Mouse (Mus musculus) midbrain, postnatal 0 days (tissue): ENCODE data around the gene Slc19a2. TPM values are rescaled to one million over a fixed set of nuclear protein-coding genes. Genes with fewer than 3 reads are reported as not detected.

Source experiments
- ATAC-seq: fragments of 200-750 bp; cut with Nextera tagmentation; 2 replicates; pipeline ENCODE4 v1.8.0; 2017; ENCODE audit warnings: moderate number of reproducible peaks, mild to moderate bottlenecking, moderate TSS enrichment, moderate library complexity; ENCODE audit not compliant: low FRiP score
- DNase-seq: peaks from one replicate; pipeline ENCODE4 v3.0.0-alpha.2; 2015; ENCODE audit warnings: low spot score
- H3K27ac ChIP-seq: fragments of 300-500 bp; sonication (generic); 2 replicates; pipeline ENCODE4 v1.5.1; 2014; ENCODE audit warnings: low read depth, mild to moderate bottlenecking, low read length, mixed read lengths
- H3K27me3 ChIP-seq: fragments of 300-500 bp; sonication (generic); 2 replicates; pipeline ENCODE4 v1.6.1; 2014; ENCODE audit warnings: low read length, control low read depth, mixed read lengths; ENCODE audit not compliant: insufficient read depth
- H3K36me3 ChIP-seq: fragments of 300-500 bp; sonication (generic); 2 replicates; pipeline ENCODE4 v1.6.1; 2014; ENCODE audit warnings: low read length, control low read depth, mixed read lengths; ENCODE audit not compliant: insufficient read depth
- H3K4me1 ChIP-seq: fragments of 300-500 bp; sonication (generic); 2 replicates; pipeline ENCODE4 v1.6.1; 2014; ENCODE audit warnings: mild to moderate bottlenecking, control low read depth, antibody characterized with exemption, low read length, mixed read lengths; ENCODE audit not compliant: insufficient read depth
- H3K4me2 ChIP-seq: fragments of 300-500 bp; sonication (generic); 2 replicates; pipeline ENCODE4 v1.6.1; 2014; ENCODE audit warnings: low read depth, mild to moderate bottlenecking, low read length, mixed read lengths; ENCODE audit not compliant: poor library complexity, severe bottlenecking
- H3K4me3 ChIP-seq: fragments of 300-500 bp; sonication (generic); 2 replicates; pipeline ENCODE4 v1.5.1; 2014; ENCODE audit warnings: low read depth, mild to moderate bottlenecking, low read length, moderate library complexity
- H3K9ac ChIP-seq: fragments of 300-500 bp; sonication (generic); replicated peaks from 2 replicates; pipeline ENCODE4 v1.6.1; 2014; ENCODE audit warnings: mild to moderate bottlenecking, low read length, moderate library complexity, mixed read lengths; ENCODE audit not compliant: poor library complexity, severe bottlenecking
- H3K9me3 ChIP-seq: fragments of 300-500 bp; sonication (generic); 2 replicates; pipeline ENCODE4 v1.6.1; 2016; ENCODE audit warnings: low read length, control low read depth
- CTCF ChIP-seq: IDR thresholded peaks from 2 replicates; pipeline ENCODE4 v1.5.1; 2016; ENCODE audit warnings: antibody characterized with exemption, mild to moderate bottlenecking
- WGBS: fragments of 180-500 bp; shearing (Covaris S2); extraction: QIAGEN DNeasy Blood & Tissue Kit; methylation state at CpG from one replicate; pipeline ENCODE4 v1.1.7; 2014; 5-methylcytosine and 5-hydroxymethylcytosine counted together
- polyA plus RNA-seq: library from polyadenylated mRNA; unstranded; fragments of >200 nt; fragmentation: Nextera tagmentation; extraction: Ambion mirVana; gene quantifications from 2 replicates; pipeline ENCODE4 v1.2.1, GENCODE M21; 2015
- total RNA-seq: library from RNA; depleted of rRNA; stranded (reverse); fragments of >200 nt; gene quantifications from 2 replicates; pipeline ENCODE4 v1.2.3, GENCODE M21; 2014; rRNA removed

The Slc19a2 gene
- total and polyA plus RNA-seq, 2 experiments from 2014 or later: 8.4 to 17.0 TPM

DNA sequence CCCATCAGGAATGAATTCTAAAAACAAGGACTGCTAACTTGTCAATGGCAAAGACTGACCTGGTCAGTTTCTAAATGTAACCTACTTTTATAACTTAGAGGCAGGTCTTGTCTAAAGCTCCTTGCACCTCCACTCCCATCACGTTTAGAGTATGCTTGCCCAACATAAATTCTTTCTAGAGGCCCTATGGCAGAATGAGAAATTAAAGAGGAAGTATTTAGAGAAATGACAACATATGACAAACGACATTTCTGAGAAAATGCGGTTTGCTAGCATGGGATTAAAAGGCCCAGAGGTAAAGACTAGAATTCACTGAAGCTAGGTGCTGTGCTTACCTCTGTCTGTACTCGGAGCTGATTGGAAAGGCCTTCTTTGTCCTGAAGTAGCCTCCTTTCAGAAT, 53.1 kb downstream of the Slc19a2 start:
- Histone ChIP-seq H3K9me3 (no peaks in the 10 kb centered on the region), H3K9ac (no peak overlapping the region), H3K27me3 (no peaks in the 10 kb centered on the region), H3K36me3 (peaks cover 38% of the 10 kb centered on the region), H3K4me1 (peaks cover 4% of the 10 kb centered on the region; the same call in 1 of the 2 replicates), H3K4me3 (no peak overlapping the region), H3K27ac (no peak overlapping the region), H3K4me2 (no peak overlapping the region)
- WGBS: 91% methylated on average over 4 of the region's 4 CpGs
- no peak for DNase-seq
- no peak for TF ChIP-seq CTCF
- no peak for ATAC-seq

DNA sequence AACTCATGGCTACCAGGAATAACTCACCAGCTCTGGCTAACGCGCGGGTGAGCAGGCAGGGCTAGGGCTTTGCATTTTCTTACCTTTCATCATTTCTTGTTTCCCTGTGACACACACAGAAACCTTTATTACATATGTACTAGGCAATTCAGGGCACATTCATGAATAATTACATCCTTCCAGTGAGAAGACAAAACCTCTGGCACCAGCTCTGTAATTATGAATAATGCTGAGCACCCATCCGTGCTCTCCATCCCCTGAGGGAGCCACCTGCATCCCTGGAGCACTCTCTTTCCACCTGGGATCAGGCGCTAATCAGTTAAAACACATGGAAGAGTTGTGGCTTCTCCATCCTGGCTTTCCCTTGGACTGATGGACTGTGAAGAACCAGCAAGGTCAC, 55.0 kb downstream of the Slc19a2 start, which contains the start of gene Nme7:
Nme7 (plus strand) TSS at position 301 of the 400 bp plus-strand sequence.
- Histone ChIP-seq H3K27me3 (no peaks in the 10 kb centered on the region), H3K9ac (no peak within 1 kb of the TSS), H3K4me1 (peaks cover 4% of the 10 kb centered on the region; the same call in 1 of the 2 replicates), H3K4me2 (no peak within 1 kb of the TSS), H3K4me3 (no peak within 1 kb of the TSS), H3K9me3 (no peaks in the 10 kb centered on the region), H3K36me3 (peaks cover 24% of the 10 kb centered on the region), H3K27ac (no peak within 1 kb of the TSS)
- ATAC-seq (no peak), DNase-seq (no peak)
- no peak for TF ChIP-seq CTCF
- 88% methylated on average over 5 of the region's 5 CpGs for WGBS

DNA sequence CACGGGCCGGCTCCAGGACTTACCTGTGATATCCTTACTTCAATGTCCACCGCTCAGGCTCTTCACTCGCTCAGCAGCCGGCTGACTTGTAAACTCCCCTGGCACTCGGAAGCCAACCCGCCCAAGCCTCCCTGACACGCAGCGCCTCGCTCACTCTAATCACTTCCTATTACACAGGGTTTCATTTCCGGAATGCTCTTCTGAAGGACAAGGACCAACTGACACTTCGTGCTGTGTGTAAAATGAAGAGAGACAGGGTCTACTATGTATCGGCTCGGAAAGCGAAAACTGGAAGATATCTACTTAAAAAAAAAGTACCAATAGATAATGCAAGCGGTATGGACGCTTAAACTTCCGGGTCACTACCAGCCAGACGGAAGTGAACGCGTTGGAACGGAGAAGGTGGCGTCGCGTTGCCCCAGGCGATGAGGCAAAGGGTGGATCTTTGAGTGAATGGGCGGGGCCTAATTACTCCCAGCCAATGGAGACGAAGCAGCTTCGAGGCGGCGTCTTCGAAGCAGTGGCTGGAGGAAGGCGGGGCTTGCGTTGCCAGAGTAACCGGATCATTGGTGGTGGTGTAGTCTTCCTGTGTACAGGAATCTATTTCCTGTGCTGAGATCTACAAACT, 58.4 kb downstream of the Slc19a2 start, which contains the start of gene Blzf1:
Blzf1 (minus strand) TSS at position 366 of the 628 bp plus-strand sequence.
- under 1% methylated on average over 35 of the region's 35 CpGs for WGBS
- peak within 1 kb of the TSS; percentile 69 for H3K9ac ChIP-seq

DNA sequence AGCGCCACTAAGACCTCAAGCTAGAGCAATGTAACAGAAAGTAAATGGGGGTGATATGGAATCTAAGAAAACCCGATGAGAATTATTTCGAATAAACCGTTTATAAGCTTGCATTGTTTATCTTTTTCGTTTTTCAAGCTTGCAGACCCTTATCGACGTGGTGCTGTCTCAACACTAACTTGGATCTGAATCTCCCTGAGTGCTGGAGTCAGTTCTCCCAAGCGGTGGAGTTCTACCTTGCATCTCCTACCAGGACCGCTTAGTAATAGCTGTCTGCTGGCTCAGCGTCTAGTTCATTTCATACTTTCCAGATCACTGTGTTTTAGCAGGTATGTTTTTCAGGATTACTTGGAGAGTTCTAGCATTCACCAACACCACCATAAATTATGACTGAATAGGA, 59.1 kb downstream of the Slc19a2 start:
- Histone ChIP-seq H3K4me3 (peak overlapping the region; percentile 74), H3K4me1 (peaks cover 4% of the 10 kb centered on the region; the same call in 1 of the 2 replicates), H3K36me3 (peaks cover 8% of the 10 kb centered on the region), H3K27ac (peak overlapping the region; percentile 68; the same call in 1 of the 2 replicates), H3K4me2 (peak overlapping the region; percentile 75), H3K9me3 (no peaks in the 10 kb centered on the region), H3K27me3 (no peaks in the 10 kb centered on the region), H3K9ac (peak overlapping the region; percentile 63)
- TF ChIP-seq CTCF: 0 out of 2 replicates have a peak, but pooled peaks have one; percentile 9
- DNase-seq: no peak
- no peak for ATAC-seq
- WGBS: 9% methylated on average over 10 of the region's 10 CpGs

More for the DNA sequence above, 58.4 kb downstream of the Slc19a2 start, which contains the start of gene Blzf1:
- ATAC-seq: peak; percentile 98
- peaks cover 6% of the 10 kb centered on the region for H3K36me3 ChIP-seq
- H3K4me3 ChIP-seq: peak within 1 kb of the TSS; percentile 74
- peak; percentile 100 for DNase-seq
- TF ChIP-seq CTCF: no peak
- H3K4me2 ChIP-seq: peak within 1 kb of the TSS; percentile 86
- peaks cover 4% of the 10 kb centered on the region; the same call in 1 of the 2 replicates for H3K4me1 ChIP-seq
- H3K27ac ChIP-seq: peak within 1 kb of the TSS; percentile 82
- no peaks in the 10 kb centered on the region for H3K27me3 ChIP-seq
- H3K9me3 ChIP-seq: no peaks in the 10 kb centered on the region

DNA sequence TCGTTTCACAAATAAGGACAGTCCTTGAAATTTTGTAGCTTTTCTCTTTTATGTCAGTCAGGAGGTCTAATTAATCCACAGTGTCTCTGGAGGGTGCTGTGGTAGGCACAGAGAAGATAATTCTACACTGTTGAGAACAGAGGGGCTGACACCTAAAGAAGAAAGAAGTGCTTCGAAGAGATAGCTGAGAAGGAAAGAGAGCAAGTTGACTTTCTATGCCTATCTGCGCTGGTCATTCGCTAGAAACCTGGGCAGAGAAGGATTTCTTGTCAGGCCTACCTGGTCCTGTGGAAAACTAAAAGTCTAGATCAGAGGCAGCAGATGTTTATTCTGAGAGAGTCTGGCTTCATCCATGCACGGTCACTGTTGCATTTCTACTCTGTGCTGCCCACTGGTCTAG, 65.2 kb downstream of the Slc19a2 start:
- DNase-seq (no peak), ATAC-seq (no peak)
- 88% methylated on average over 5 of the region's 5 CpGs for WGBS
- no peak overlapping the region for H3K4me3 ChIP-seq
- no peak for TF ChIP-seq CTCF
- H3K9me3 ChIP-seq: no peaks in the 10 kb centered on the region
- H3K27ac ChIP-seq: no peak overlapping the region
- H3K27me3 ChIP-seq: no peaks in the 10 kb centered on the region
- H3K4me2 ChIP-seq: no peak overlapping the region
- no peak overlapping the region for H3K9ac ChIP-seq
- H3K4me1 ChIP-seq: no peaks in the 10 kb centered on the region
- peaks cover 12% of the 10 kb centered on the region for H3K36me3 ChIP-seq

Other genes with a start within 250 kb of the Slc19a2 start
- not detected in 2 replicates for gene Sele, start 200.8 kb upstream of the Slc19a2 start, total RNA-seq
- not detected in 2 replicates for gene Sele, start 200.8 kb upstream of the Slc19a2 start, polyA plus RNA-seq
- gene Sell, start 187.1 kb upstream of the Slc19a2 start, total RNA-seq: not detected in 2 replicates
- gene Sell, start 187.1 kb upstream of the Slc19a2 start, polyA plus RNA-seq: 0.18 TPM in 1 of 2 replicates, not detected in the other
- not detected in 2 replicates for gene Selp, start 133.8 kb upstream of the Slc19a2 start, total RNA-seq
- not detected in 2 replicates for gene Selp, start 133.8 kb upstream of the Slc19a2 start, polyA plus RNA-seq
- gene F5, start 97.2 kb upstream of the Slc19a2 start, total RNA-seq: 0.05 and 0.09 TPM in 2 replicates
- 0.02 and 0.04 TPM in 2 replicates for gene F5, start 97.2 kb upstream of the Slc19a2 start, polyA plus RNA-seq
- 12.6 and 20.9 TPM in 2 replicates for gene Ccdc181, start 26.5 kb downstream of the Slc19a2 start, total RNA-seq
- gene Ccdc181, start 26.5 kb downstream of the Slc19a2 start, polyA plus RNA-seq: 27.2 and 29.0 TPM in 2 replicates
- 17.6 and 18.5 TPM in 2 replicates for gene Nme7, start 55.1 kb downstream of the Slc19a2 start, total RNA-seq
- 25.8 and 27.5 TPM in 2 replicates for gene Nme7, start 55.1 kb downstream of the Slc19a2 start, polyA plus RNA-seq
- 12.1 and 16.7 TPM in 2 replicates for gene Blzf1, start 58.4 kb downstream of the Slc19a2 start, total RNA-seq
- gene Blzf1, start 58.4 kb downstream of the Slc19a2 start, polyA plus RNA-seq: 22.5 and 23.0 TPM in 2 replicates
- gene Atp1b1, start 209.3 kb downstream of the Slc19a2 start, total RNA-seq: 328 and 361 TPM in 2 replicates
- 530 and 541 TPM in 2 replicates for gene Atp1b1, start 209.3 kb downstream of the Slc19a2 start, polyA plus RNA-seq